Mouse (Mus musculus) bone marrow, adult 2 months (tissue): ENCODE measurements at regions not wholly inside any gene's neighbourhood (a gene's known extent, or its start where the extent isn't known, plus 50 kb on each side); places are given as distances from the start of the nearest gene placed in this dataset.

Experiments used
- H3K27ac ChIP-seq: fragments of 200-500 bp; 2 replicates; pipeline ENCODE4 v1.5.1; 2012; ENCODE audit warnings: low read depth, mild to moderate bottlenecking, control low read depth, inconsistent platforms, low read length; ENCODE audit not compliant: control insufficient read depth, poor library complexity, insufficient read depth
- H3K4me1 ChIP-seq: fragments of 200-500 bp; 2 replicates; pipeline ENCODE4 v1.6.1; 2011; ENCODE audit warnings: low read length; ENCODE audit not compliant: control insufficient read depth, insufficient read depth
- H3K4me3 ChIP-seq: fragments of 200-500 bp; replicated peaks from 2 replicates; pipeline ENCODE3; 2011; ENCODE audit warnings: mild to moderate bottlenecking, low read depth, low read length, control low read depth; ENCODE audit not compliant: control insufficient read depth
- CTCF ChIP-seq: fragments of 200-500 bp; IDR thresholded peaks from 2 replicates; pipeline ENCODE4 v1.5.1; 2011; ENCODE audit warnings: low read length, control low read depth; ENCODE audit not compliant: control insufficient read depth, insufficient read depth
- POLR2A ChIP-seq: fragments of 200-500 bp; IDR thresholded peaks from 2 replicates; pipeline ENCODE4 v1.6.1; 2011; ENCODE audit warnings: low read depth, mild to moderate bottlenecking, control low read depth, low read length, borderline replicate concordance; ENCODE audit not compliant: control insufficient read depth
- WGBS: fragments of 180-500 bp; shearing (Covaris S2); methylation state at CpG from one replicate; pipeline ENCODE4 v1.1.7; 2018; 5-methylcytosine and 5-hydroxymethylcytosine counted together

DNA sequence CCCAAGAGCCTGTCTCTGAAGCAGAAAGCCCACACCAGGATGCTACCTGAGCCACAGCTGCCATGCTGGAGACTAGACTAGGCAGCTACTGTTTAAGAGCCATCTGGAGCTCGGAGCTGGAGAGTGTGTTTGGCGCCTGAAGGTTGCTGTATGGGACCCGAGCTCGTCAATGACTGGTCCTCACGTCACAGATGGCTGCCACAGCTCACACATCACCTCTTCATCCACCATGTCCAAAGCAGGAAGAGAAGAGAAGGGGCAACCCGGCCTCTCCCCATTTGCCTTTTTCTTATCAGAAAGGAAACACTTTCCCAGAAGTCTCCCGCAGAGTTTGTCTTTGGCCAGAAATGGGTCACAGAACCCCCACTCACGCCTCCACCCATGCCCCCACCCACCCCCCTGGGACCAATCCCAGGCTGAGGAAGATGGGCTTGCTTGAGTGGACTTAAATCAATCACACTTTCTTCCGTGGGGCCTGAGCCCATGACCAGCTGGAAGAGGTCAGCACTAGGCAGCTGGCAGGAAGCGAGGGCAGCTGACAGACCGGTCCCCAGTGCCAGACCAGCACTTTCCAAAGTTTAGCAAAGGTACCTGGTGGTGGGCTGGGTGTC is 53.5 kb upstream of the Ptpn1 start:
- 33% methylated on average over 11 of the region's 11 CpGs for WGBS
- Histone ChIP-seq H3K27ac (no peak overlapping the region), H3K4me3 (no peak overlapping the region), H3K4me1 (no peaks in the 10 kb centered on the region)
- TF ChIP-seq POLR2A (no peak), CTCF (no peak)

DNA sequence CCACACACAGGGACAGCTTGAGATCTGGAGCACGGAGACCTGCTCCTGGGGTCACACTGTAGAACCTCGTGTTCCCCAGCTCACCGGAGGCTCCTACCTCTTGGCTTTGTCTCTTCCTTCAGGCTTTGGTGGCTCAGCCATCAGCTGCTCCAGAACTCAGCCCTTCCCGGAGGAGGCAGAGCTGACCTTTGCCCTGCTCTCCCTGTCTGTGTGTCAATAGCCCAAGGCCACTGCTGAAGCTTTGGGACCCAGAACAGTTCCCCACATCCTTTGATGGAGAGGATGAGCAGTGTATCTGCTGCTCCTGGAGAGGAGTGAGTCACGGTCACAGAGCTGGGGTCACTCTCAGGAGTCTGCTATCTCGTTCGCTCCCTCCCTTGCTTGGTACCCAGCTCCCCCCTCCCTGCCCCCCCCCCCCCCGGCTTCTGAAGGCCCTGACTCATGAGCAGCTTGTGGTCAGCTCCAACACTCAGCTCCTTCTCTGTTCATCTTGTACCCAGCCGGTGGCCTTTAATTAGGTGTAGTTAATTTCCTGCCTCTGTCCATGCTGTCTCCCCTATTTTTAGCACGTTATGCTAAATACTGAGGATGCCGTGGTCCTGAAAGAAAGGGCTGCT is 54.5 kb upstream of the Ptpn1 start:
- no peak overlapping the region for H3K27ac ChIP-seq
- no peak overlapping the region for H3K4me3 ChIP-seq
- 55% methylated on average over 11 of the region's 11 CpGs for WGBS
- TF ChIP-seq POLR2A: no peak
- TF ChIP-seq CTCF: no peak
- H3K4me1 ChIP-seq: no peaks in the 10 kb centered on the region

- no peak for TF ChIP-seq POLR2A
- no peak for TF ChIP-seq CTCF
- 87% methylated on average over 4 of the region's 4 CpGs for WGBS
- no peak overlapping the region for H3K27ac ChIP-seq
Observed at GRCm38 (mm10) chr2:167872507-167872906, 59.4 kb upstream of the Ptpn1 start.

DNA sequence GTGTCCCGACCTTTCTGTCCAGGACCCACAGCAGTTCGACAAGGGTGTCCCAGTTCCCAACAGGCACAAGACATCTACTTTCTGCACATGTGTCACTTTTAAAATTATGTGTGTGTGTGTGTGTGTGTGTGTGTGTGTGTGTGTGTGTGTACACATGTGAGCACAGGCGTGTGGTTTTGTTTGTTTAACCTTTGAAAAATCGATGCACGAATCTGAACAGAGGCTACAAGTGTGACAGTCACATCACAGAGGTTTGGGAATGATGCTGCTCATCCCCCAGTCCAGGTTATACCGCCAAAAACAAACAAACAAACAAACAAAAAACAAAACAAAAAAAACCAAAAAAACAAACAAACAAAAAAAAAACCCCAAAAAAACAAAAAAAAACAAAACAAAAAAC is 61.7 kb upstream of the Ptpn1 start:
- H3K4me1 ChIP-seq: no peaks in the 10 kb centered on the region; the same call in 1 of the 2 replicates
- TF ChIP-seq POLR2A (no peak), CTCF (no peak)
- H3K27ac ChIP-seq: no peak overlapping the region
- no peak overlapping the region for H3K4me3 ChIP-seq
- WGBS: 80% methylated on average over 6 of the region's 6 CpGs

More at GRCm38 (mm10) chr2:167872507-167872906, 59.4 kb upstream of the Ptpn1 start:
- H3K4me1 ChIP-seq: no peaks in the 10 kb centered on the region
- no peak overlapping the region for H3K4me3 ChIP-seq

GRCm38 (mm10) chr2:167866751-167867150 is 65.1 kb upstream of the Ptpn1 start:
- WGBS: 82% methylated on average over 10 of the region's 10 CpGs
- Histone ChIP-seq H3K4me1 (no peaks in the 10 kb centered on the region; the same call in 1 of the 2 replicates), H3K4me3 (no peak overlapping the region), H3K27ac (no peak overlapping the region)
- no peak for TF ChIP-seq POLR2A
- TF ChIP-seq CTCF: no peak

GRCm38 (mm10) chr2:167865525-167865924 is 66.3 kb upstream of the Ptpn1 start:
- Histone ChIP-seq H3K27ac (no peak overlapping the region), H3K4me3 (no peak overlapping the region), H3K4me1 (no peaks in the 10 kb centered on the region; the same call in 1 of the 2 replicates)
- no peak for TF ChIP-seq CTCF
- TF ChIP-seq POLR2A: no peak
- 82% methylated on average over 3 of the region's 3 CpGs for WGBS

DNA sequence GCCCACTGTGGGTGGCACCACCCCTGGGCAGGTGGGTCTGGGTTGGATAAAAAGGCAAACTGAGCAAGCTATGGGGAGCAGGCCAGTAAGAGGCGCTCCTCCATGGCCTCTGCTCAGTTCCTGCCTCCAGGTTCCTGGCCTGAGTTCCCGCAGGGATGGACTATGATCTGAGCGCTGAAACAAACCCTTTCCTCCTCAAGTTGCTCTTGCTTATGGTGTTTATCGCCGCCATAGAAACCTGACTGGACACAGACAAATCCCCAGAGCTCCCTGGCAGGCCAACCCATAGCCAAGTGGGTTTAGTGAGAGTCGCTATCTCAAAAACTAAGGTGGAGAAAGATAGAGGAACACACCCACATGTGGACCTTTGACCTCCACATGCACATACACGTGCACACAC is 67.2 kb upstream of the Ptpn1 start:
- no peak overlapping the region for H3K27ac ChIP-seq
- no peaks in the 10 kb centered on the region; the same call in 1 of the 2 replicates for H3K4me1 ChIP-seq
- WGBS: 73% methylated on average over 7 of the region's 7 CpGs
- TF ChIP-seq CTCF: no peak
- TF ChIP-seq POLR2A: no peak
- H3K4me3 ChIP-seq: no peak overlapping the region

- TF ChIP-seq CTCF (no peak), POLR2A (no peak)
- 7% methylated on average over 8 of the region's 8 CpGs for WGBS
- Histone ChIP-seq H3K27ac (no peak overlapping the region), H3K4me1 (no peaks in the 10 kb centered on the region; the same call in 1 of the 2 replicates), H3K4me3 (no peak overlapping the region)
Observed at GRCm38 (mm10) chr2:167864228-167864627, 67.6 kb upstream of the Ptpn1 start.

DNA sequence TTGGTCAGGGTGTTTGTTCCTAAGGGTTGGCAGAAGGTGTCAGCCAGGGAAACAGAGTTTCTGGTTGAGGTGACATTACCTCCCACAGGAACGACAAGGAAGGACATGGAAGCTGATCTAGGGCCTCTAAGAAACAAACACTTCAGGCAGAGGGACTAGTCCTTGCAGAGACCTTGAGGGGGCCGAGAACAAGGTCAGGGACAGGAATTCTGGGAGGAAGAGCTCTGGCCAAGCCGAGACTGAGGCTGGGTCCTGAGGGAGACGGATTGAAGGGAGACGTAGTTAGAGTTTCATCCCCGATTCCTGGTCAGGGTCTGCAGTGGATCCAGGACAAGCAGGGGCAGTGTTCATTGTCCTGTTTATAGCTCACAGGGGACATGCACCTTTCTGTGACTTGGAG is 68.2 kb upstream of the Ptpn1 start:
- TF ChIP-seq POLR2A: no peak
- no peak for TF ChIP-seq CTCF
- no peak overlapping the region for H3K4me3 ChIP-seq
- no peak overlapping the region for H3K27ac ChIP-seq
- 71% methylated on average over 6 of the region's 6 CpGs for WGBS
- H3K4me1 ChIP-seq: no peaks in the 10 kb centered on the region; the same call in 1 of the 2 replicates
